Mouse (Mus musculus) G1E (cell line): ENCODE data around the gene Ppp2r3c. TPM values are rescaled to one million over a fixed set of nuclear protein-coding genes. Genes with fewer than 3 reads are reported as not detected.

Experiments
- ATAC-seq: 2 replicates; pipeline ENCODE4 v1.8.0; 2016; ENCODE audit warnings: mild to moderate bottlenecking; ENCODE audit not compliant: insufficient number of reproducible peaks, poor library complexity, low FRiP score, severe bottlenecking; ENCODE audit errors: extremely low read depth
- DNase-seq: peaks from one replicate; pipeline ENCODE4 v3.0.0; 2012; ENCODE audit warnings: low spot score
- H3K27me3 ChIP-seq: 2 replicates; pipeline ENCODE4 v1.6.1; 2012; ENCODE audit warnings: mild to moderate bottlenecking, low read length, inconsistent platforms; ENCODE audit not compliant: insufficient read depth
- H3K36me3 ChIP-seq: replicated peaks from 2 replicates; pipeline ENCODE3; 2012; ENCODE audit warnings: mild to moderate bottlenecking, inconsistent platforms
- H3K4me1 ChIP-seq: 2 replicates; pipeline ENCODE4 v1.6.1; 2012; ENCODE audit warnings: low read depth, low read length, inconsistent platforms, mixed read lengths; ENCODE audit not compliant: insufficient read depth
- H3K4me3 ChIP-seq: 2 replicates; pipeline ENCODE4 v1.5.1; 2012; ENCODE audit warnings: low read depth, mild to moderate bottlenecking, inconsistent platforms, low read length, moderate library complexity, mixed read lengths
- H3K9me3 ChIP-seq: replicated peaks from 2 replicates; pipeline ENCODE4 v1.6.1; 2012; ENCODE audit warnings: inconsistent platforms
- CTCF ChIP-seq: IDR thresholded peaks from 2 replicates; pipeline ENCODE4 v1.5.1; 2012; ENCODE audit warnings: low read depth, low read length, inconsistent platforms, mixed read lengths
- GATA1 ChIP-seq: IDR thresholded peaks from 2 replicates; pipeline ENCODE4 v1.6.1; 2012; ENCODE audit warnings: borderline replicate concordance, low read length, inconsistent platforms, mixed read lengths
- GATA2 ChIP-seq: IDR thresholded peaks from 2 replicates; pipeline ENCODE4 v1.6.1; 2012; ENCODE audit warnings: low read depth, low read length, inconsistent platforms, borderline replicate concordance
- POLR2AphosphoS5 ChIP-seq: IDR thresholded peaks from 2 replicates; pipeline ENCODE4 v1.6.1; 2012; ENCODE audit warnings: low read depth, low read length, inconsistent platforms; ENCODE audit not compliant: insufficient replicate concordance
- TAL1 ChIP-seq: conservative IDR thresholded peaks from 2 replicates; pipeline ENCODE4 v1.6.1; 2012; ENCODE audit warnings: low read depth, low read length, inconsistent platforms, mixed read lengths
- polyA plus RNA-seq: library from polyadenylated mRNA; stranded (reverse); fragments of >175 nt; gene quantifications from 2 replicates; pipeline ENCODE4 v1.2.3, GENCODE M21; 2012
- total RNA-seq, 2 experiments: library from RNA; stranded (forward) in 1 of 2; stranded (reverse) in 1 of 2; fragments of 200-1000 nt in 1 of 2; fragments of >200 nt in 1 of 2; fragmentation: Nextera tagmentation in 1 of 2; gene quantifications; 2 replicates each; pipeline ENCODE4 v1.2.3; 2014 to 2017

Ppp2r3c gene
- total and polyA plus RNA-seq, 3 experiments = 1.6 to 52.3 (median 39.2) TPM

- no peak for TF ChIP-seq CTCF
- TF ChIP-seq POLR2AphosphoS5 = no peak
- TF ChIP-seq TAL1 = no peak
- TF ChIP-seq GATA1 = no peak
- TF ChIP-seq GATA2 = no peak
- Histone ChIP-seq H3K27me3 (no peaks in the 10 kb centered on the region), H3K4me3 (no peak overlapping the region; the same call in 1 of the 2 replicates), H3K36me3 (peaks cover 79% of the 10 kb centered on the region), H3K9me3 (peaks cover 5% of the 10 kb centered on the region), H3K4me1 (peaks cover 25% of the 10 kb centered on the region)
- ATAC-seq (no peak), DNase-seq (no peak)
Observed at GRCm38 (mm10) chr12:55309501-55309900, 6.7 kb upstream of the Ppp2r3c start.

- Histone ChIP-seq H3K4me3 (no peak overlapping the region), H3K36me3 (peaks cover 75% of the 10 kb centered on the region)
- no peak for DNase-seq
Observed at GRCm38 (mm10) chr12:55308731-55309130, 5.9 kb upstream of the Ppp2r3c start.

DNA sequence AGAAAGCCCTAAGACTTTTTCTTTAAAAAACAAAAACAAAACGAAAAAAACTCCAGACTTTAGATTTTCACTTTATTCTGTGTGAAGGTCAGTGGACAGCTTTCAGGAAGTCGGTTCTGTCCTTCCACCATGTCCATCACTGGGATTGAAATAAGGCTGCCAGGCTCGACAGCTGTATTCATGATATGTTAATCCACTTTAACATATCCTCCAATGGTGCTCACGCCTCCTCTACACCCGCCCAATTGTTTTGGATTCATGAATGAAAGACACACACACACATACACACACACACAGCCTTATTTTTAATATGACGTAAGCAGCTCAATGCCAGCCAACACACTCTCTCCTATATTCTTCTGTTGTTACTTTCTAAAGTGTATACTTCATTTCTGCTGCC is 4.8 kb upstream of the Ppp2r3c start:
- DNase-seq (no peak), ATAC-seq (no peak)
- Histone ChIP-seq H3K4me1 (peaks cover 34% of the 10 kb centered on the region), H3K36me3 (peaks cover 67% of the 10 kb centered on the region), H3K4me3 (no peak overlapping the region), H3K9me3 (peaks cover 5% of the 10 kb centered on the region), H3K27me3 (no peaks in the 10 kb centered on the region)
- TF ChIP-seq GATA1 (no peak), CTCF (no peak), GATA2 (no peak), POLR2AphosphoS5 (no peak), TAL1 (no peak)

More at GRCm38 (mm10) chr12:55308731-55309130, 5.9 kb upstream of the Ppp2r3c start:
- Histone ChIP-seq H3K27me3 (no peaks in the 10 kb centered on the region), H3K4me1 (peaks cover 30% of the 10 kb centered on the region), H3K9me3 (peaks cover 5% of the 10 kb centered on the region)
- no peak for ATAC-seq
- TF ChIP-seq GATA1 = no peak
- no peak for TF ChIP-seq CTCF
- no peak for TF ChIP-seq TAL1
- no peak for TF ChIP-seq POLR2AphosphoS5
- no peak for TF ChIP-seq GATA2

DNA sequence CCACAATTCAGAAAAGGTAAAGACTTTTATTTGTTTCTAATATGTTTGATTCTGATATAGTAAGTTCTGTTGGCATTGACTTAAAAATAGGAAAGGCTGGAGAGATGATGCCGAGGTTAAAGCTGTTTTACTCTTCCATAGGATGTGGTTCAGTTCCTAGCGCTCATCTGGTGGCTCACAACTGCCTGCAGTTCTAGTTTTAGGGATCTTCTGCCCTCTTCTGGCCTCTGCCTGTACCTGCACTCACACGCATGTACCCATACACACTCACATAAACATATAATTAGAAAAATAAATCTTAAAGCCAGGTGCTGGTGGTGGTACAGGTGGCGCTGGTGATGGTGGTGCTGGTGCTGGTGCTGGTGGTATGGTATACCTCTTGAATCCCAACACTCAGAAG is 3.6 kb upstream of the Ppp2r3c start:
- Histone ChIP-seq H3K27me3 (no peaks in the 10 kb centered on the region), H3K4me1 (peaks cover 34% of the 10 kb centered on the region), H3K9me3 (peaks cover 5% of the 10 kb centered on the region), H3K4me3 (no peak overlapping the region), H3K36me3 (peaks cover 57% of the 10 kb centered on the region)
- DNase-seq = no peak
- ATAC-seq = no peak
- TF ChIP-seq TAL1 (no peak), CTCF (no peak), POLR2AphosphoS5 (no peak), GATA2 (no peak), GATA1 (no peak)

DNA sequence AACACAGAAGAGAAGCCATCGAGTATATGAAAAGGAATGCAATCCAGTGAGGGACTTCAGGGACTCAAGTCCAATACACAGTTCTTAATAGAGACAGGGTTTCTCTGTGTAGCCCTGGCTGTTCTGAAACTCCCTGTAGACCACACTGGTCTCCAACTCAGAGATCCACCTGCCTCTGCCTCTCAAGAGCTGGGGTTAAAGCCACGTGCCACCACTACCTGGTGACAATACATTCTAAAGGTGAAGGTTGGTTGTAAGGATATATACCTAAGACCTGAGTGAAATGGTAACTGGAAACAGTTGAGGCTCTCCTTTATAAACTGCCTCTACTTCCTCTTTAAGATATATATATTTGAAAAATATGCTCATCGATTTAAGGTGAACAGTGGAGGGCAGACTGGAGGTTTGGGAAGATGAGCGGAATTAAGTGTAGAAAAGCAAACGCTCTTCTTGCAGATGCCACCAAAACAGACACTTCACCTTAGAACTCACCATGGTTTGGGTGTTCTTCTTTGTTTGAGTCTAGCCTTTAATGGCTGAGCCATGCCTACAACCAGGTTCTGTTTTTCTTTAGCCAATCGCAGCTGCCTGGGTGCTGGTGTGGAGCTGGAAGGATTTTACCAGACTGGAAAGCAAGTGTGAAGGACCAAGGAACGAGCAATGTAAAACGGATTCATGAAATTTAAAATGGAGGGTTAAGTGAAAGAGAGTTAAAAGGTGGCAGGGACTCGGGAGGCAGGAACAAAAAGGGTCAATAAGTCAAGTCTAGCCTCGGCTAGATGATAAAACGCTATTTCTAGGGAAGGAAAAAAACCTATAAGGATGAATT is 1.1 kb downstream of the Ppp2r3c start:
- Histone ChIP-seq H3K27me3 (no peaks in the 10 kb centered on the region), H3K4me3 (peak overlapping the region; percentile 72), H3K4me1 (peaks cover 43% of the 10 kb centered on the region), H3K36me3 (peaks cover 58% of the 10 kb centered on the region), H3K9me3 (peaks cover 5% of the 10 kb centered on the region)
- ATAC-seq = no peak
- TF ChIP-seq GATA2 = no peak
- TF ChIP-seq POLR2AphosphoS5 = no peak; the same call in 1 of the 2 replicates
- no peak for TF ChIP-seq CTCF
- no peak for TF ChIP-seq TAL1
- TF ChIP-seq GATA1 = no peak
- DNase-seq = peak; percentile 37

- TF ChIP-seq POLR2AphosphoS5 (no peak), GATA2 (no peak), GATA1 (no peak)
- H3K36me3 ChIP-seq = peaks cover 57% of the 10 kb centered on the region
- peaks cover 5% of the 10 kb centered on the region for H3K9me3 ChIP-seq
- H3K4me3 ChIP-seq = peak overlapping the region; percentile 72
- H3K27me3 ChIP-seq = no peaks in the 10 kb centered on the region
- DNase-seq (no peak), ATAC-seq (no peak)
- peaks cover 43% of the 10 kb centered on the region for H3K4me1 ChIP-seq
Observed at GRCm38 (mm10) chr12:55300820-55301351, 1.9 kb downstream of the Ppp2r3c start.
